Mouse (Mus musculus) C2C12 (cell line): ENCODE results near the gene Vps13d.

Experiments
- CEBPB ChIP-seq: IDR thresholded peaks from one replicate; pipeline ENCODE4 v1.6.1; 2011; ENCODE audit warnings: low read depth, mild to moderate bottlenecking, control low read depth, moderate library complexity
- CTCF ChIP-seq: IDR thresholded peaks from one replicate; pipeline ENCODE4 v1.5.1; 2011; ENCODE audit not compliant: control insufficient read depth, insufficient read depth, insufficient read length
- FOSL1 ChIP-seq: IDR thresholded peaks from one replicate; pipeline ENCODE4 v1.8.0; 2011; ENCODE audit warnings: mild to moderate bottlenecking, low read length; ENCODE audit not compliant: poor library complexity, insufficient read depth, severe bottlenecking
- MAX ChIP-seq: IDR thresholded peaks from one replicate; pipeline ENCODE4 v1.6.1; 2011; ENCODE audit warnings: mild to moderate bottlenecking, control low read depth
- MYOD1 ChIP-seq: IDR thresholded peaks from one replicate; pipeline ENCODE4 v1.6.1; 2011; ENCODE audit warnings: low read depth; ENCODE audit not compliant: control insufficient read depth, insufficient read length
- MYOG ChIP-seq: IDR thresholded peaks from one replicate; pipeline ENCODE4 v1.6.1; 2011; ENCODE audit not compliant: control insufficient read depth, insufficient read length; ENCODE audit errors: extremely low read depth
- USF1 ChIP-seq: IDR thresholded peaks from one replicate; pipeline ENCODE4 v1.6.1; 2011; ENCODE audit warnings: low read depth, mild to moderate bottlenecking, control low read depth, moderate library complexity

DNA sequence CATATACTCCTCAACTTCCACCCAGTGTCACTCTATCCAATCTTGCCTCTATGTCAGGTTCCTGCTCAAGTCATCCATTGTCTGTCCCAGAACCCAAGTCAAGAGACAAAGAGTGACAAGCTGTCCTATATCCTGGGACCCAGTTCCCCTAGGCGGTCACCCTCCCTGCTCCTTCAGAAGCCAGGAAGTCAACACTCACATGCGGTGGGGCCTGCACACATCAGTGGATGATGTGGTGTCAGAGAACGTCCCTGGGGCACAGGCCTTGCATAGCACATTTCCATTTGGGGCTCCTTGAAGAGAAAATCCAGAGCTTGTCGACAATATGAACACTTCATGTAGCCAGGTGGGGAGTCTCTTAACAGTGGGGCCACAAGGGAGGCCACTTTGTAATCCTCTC is 29.8 kb upstream of the Vps13d start:
- TF ChIP-seq CTCF (no peak), USF1 (no peak), CEBPB (no peak), MYOG (no peak), MAX (no peak), MYOD1 (no peak), FOSL1 (no peak)
